8 mouse cellular contexts compared by ENCODE assay signal in genomic region chr17:15526304-15526703, GRCm38 (mm10). TPM values are rescaled to one million over a fixed set of nuclear protein-coding genes. Genes with fewer than 3 reads are reported as not detected.
DNase-seq lines count a peak whose midpoint lies in the region; ATAC-seq and TF ChIP-seq lines count a peak whose summit lies in the region.

No protein-coding gene starts in this region.

- H3K4me2 ChIP-seq in stomach, postnatal 0 days (replicated peaks; ENCODE audit: low read depth), result peak overlapping the region; percentile 93

- H3K4me1 ChIP-seq in embryonic fibroblast, embryonic 13.5 days (ENCODE audit: control insufficient read depth, insufficient read depth, low read length), result peaks cover 3% of the 10 kb centered on the region
- H3K4me1 ChIP-seq in stomach, postnatal 0 days (replicated peaks; ENCODE audit: control insufficient read depth, insufficient read depth), result no peaks in the 10 kb centered on the region; the same call in 1 of the 2 replicates

- DNase-seq in embryo, embryonic 10 days (ENCODE audit: low spot score), result peak; percentile 21
- no peak for DNase-seq in embryo, embryonic 11 days
- DNase-seq in liver, result peak; percentile 7
- DNase-seq in stomach, postnatal 0 days (ENCODE audit: low spot score), result no peak
- no peak for DNase-seq in frontal cortex, postnatal 25 days (ENCODE audit: low spot score in 2 of 2)

- no peaks in the 10 kb centered on the region for H3K9me3 ChIP-seq in stomach, postnatal 0 days (ENCODE audit: control insufficient read depth, low read length)

- no peak for TF ChIP-seq EP300 in stomach, postnatal 0 days (optimal IDR thresholded peaks at IDR 0.05)

- no peak for TF ChIP-seq CTCF in C2C12 (IDR thresholded peaks at IDR 0.05; ENCODE audit: control insufficient read depth, insufficient read depth, insufficient read length)
- no peak for TF ChIP-seq CTCF in embryonic fibroblast, embryonic 13.5 days (IDR thresholded peaks at IDR 0.05; ENCODE audit: borderline replicate concordance, insufficient read depth, low read length)
- no peak for TF ChIP-seq CTCF in stomach, postnatal 0 days (IDR thresholded peaks at IDR 0.05; ENCODE audit: low read depth)

- ATAC-seq in stomach, postnatal 0 days (ENCODE audit: low FRiP score, low TSS enrichment), result no peak
- ATAC-seq in erythroid progenitor cell, adult 5-6 weeks (replicated peaks; ENCODE audit: low FRiP score, poor library complexity, severe bottlenecking), result no peak

- 11% methylated on average over 10 of the region's 10 CpGs for whole genome bisulfite sequencing in stomach, postnatal 0 days

- peaks cover 12% of the 10 kb centered on the region for H3K79me3 ChIP-seq in C2C12 (ENCODE audit: low read depth)

- no peaks in the 10 kb centered on the region for H3K27me3 ChIP-seq in C2C12 (ENCODE audit: control insufficient read depth, insufficient read depth, insufficient read length)
- no peaks in the 10 kb centered on the region for H3K27me3 ChIP-seq in stomach, postnatal 0 days (ENCODE audit: control insufficient read depth, insufficient read depth, low read length)

- no peak for TF ChIP-seq POLR2A in embryonic fibroblast, embryonic 13.5 days (IDR thresholded peaks at IDR 0.05; ENCODE audit: low read depth, low read length)

- peak overlapping the region; percentile 64 for H3ac ChIP-seq in C2C12 (ENCODE audit: control insufficient read depth, insufficient read length, low read depth)

- H3K79me2 ChIP-seq in C2C12 (ENCODE audit: control insufficient read depth, insufficient read depth), result peaks cover 32% of the 10 kb centered on the region

- peaks cover 44% of the 10 kb centered on the region for H3K36me3 ChIP-seq in C2C12 (ENCODE audit: control insufficient read depth, insufficient read depth)
- peaks cover 10% of the 10 kb centered on the region; the same call in 1 of the 2 replicates for H3K36me3 ChIP-seq in stomach, postnatal 0 days (ENCODE audit: control insufficient read depth, insufficient read depth, low read length)

- H3K9ac ChIP-seq in stomach, postnatal 0 days (ENCODE audit: low read length), result peak overlapping the region; percentile 82

- peak overlapping the region; percentile 63 for H3K4me3 ChIP-seq in C2C12 (ENCODE audit: insufficient read depth, poor library complexity, severe bottlenecking)
- peak overlapping the region; percentile 95 for H3K4me3 ChIP-seq in embryonic fibroblast, embryonic 13.5 days (ENCODE audit: insufficient read depth, low read length)
- H3K4me3 ChIP-seq in stomach, postnatal 0 days (ENCODE audit: low read depth, low read length), result peak overlapping the region; percentile 81

- H3K27ac ChIP-seq in embryonic fibroblast, embryonic 13.5 days (ENCODE audit: insufficient read depth, low read length), result no peak overlapping the region
- H3K27ac ChIP-seq in stomach, postnatal 0 days (replicated peaks), result no peak overlapping the region; the same call in 1 of the 2 replicates

TF ChIP-seq in C2C12, 6 proteins besides CTCF, POLR2A, EP300 and RAD21:
- TF ChIP-seq CEBPB (IDR thresholded peaks at IDR 0.05; ENCODE audit: low read depth) (no peak), MYOD1 (IDR thresholded peaks at IDR 0.05; ENCODE audit: control insufficient read depth, insufficient read length, low read depth) (no peak), FOSL1 (IDR thresholded peaks at IDR 0.05; ENCODE audit: insufficient read depth, low read length, poor library complexity, severe bottlenecking) (no peak), USF1 (IDR thresholded peaks at IDR 0.05; ENCODE audit: low read depth) (no peak), MYOG (IDR thresholded peaks at IDR 0.05; ENCODE audit: control insufficient read depth, extremely low read depth, insufficient read length) (no peak), MAX (IDR thresholded peaks at IDR 0.05) (no peak)

RNA-seq across cellular contexts. Expression of gene Pdcd2, which starts 0.8 kb away (rescaled TPM):
- polyA plus RNA-seq in C2C12 (2012; fragmentation: generic; extraction: Trizol), result 42.5 TPM
- 27.6 and 38.2 TPM in 2 replicates for polyA plus RNA-seq in embryonic fibroblast, embryonic 13.5 days (2011; ENCODE audit: insufficient read length, low read depth, missing spikeins)
- 36.3 and 36.8 TPM in 2 replicates for polyA plus RNA-seq in stomach, postnatal 0 days (2015; fragmentation: Nextera tagmentation; extraction: Ambion mirVana)
- 8.8 and 9.7 TPM in 2 replicates for total RNA-seq in erythroid progenitor cell, adult 5-6 weeks (2015; ENCODE audit: low replicate concordance)
- 8.4 and 10.5 TPM in 2 replicates for total RNA-seq in erythroid progenitor cell, adult 5-6 weeks (2017; ENCODE audit: low replicate concordance)

RNA-seq across cellular contexts. Expression of gene Tbp, which starts 26.6 kb away (rescaled TPM):
- polyA plus RNA-seq in C2C12 (2012; fragmentation: generic; extraction: Trizol), result 18.3 TPM
- polyA plus RNA-seq in embryonic fibroblast, embryonic 13.5 days (2011; ENCODE audit: insufficient read length, low read depth, missing spikeins), result 36.8 and 38.8 TPM in 2 replicates
- 19.0 and 20.5 TPM in 2 replicates for polyA plus RNA-seq in stomach, postnatal 0 days (2015; fragmentation: Nextera tagmentation; extraction: Ambion mirVana)
- total RNA-seq in erythroid progenitor cell, adult 5-6 weeks (2015; ENCODE audit: low replicate concordance), result 66.7 and 82.2 TPM in 2 replicates
- 44.2 and 47.7 TPM in 2 replicates for total RNA-seq in erythroid progenitor cell, adult 5-6 weeks (2017; ENCODE audit: low replicate concordance)

RNA-seq across cellular contexts. Expression of gene Psmb1, which starts 26.8 kb away (rescaled TPM):
- 216 TPM for polyA plus RNA-seq in C2C12 (2012; fragmentation: generic; extraction: Trizol)
- 179 and 190 TPM in 2 replicates for polyA plus RNA-seq in embryonic fibroblast, embryonic 13.5 days (2011; ENCODE audit: insufficient read length, low read depth, missing spikeins)
- 221 and 222 TPM in 2 replicates for polyA plus RNA-seq in stomach, postnatal 0 days (2015; fragmentation: Nextera tagmentation; extraction: Ambion mirVana)
- 54.8 and 67.9 TPM in 2 replicates for total RNA-seq in erythroid progenitor cell, adult 5-6 weeks (2015; ENCODE audit: low replicate concordance)
- total RNA-seq in erythroid progenitor cell, adult 5-6 weeks (2017; ENCODE audit: low replicate concordance), result 65.8 and 82.7 TPM in 2 replicates

RNA-seq across cellular contexts. Expression of gene Prdm9, which starts 37.9 kb away (rescaled TPM):
- polyA plus RNA-seq in C2C12 (2012; fragmentation: generic; extraction: Trizol), result 0.43 TPM
- 3.7 and 7.3 TPM in 2 replicates for polyA plus RNA-seq in embryonic fibroblast, embryonic 13.5 days (2011; ENCODE audit: insufficient read length, low read depth, missing spikeins)
- 1.6 and 2.2 TPM in 2 replicates for polyA plus RNA-seq in stomach, postnatal 0 days (2015; fragmentation: Nextera tagmentation; extraction: Ambion mirVana)
- total RNA-seq in erythroid progenitor cell, adult 5-6 weeks (2015; ENCODE audit: low replicate concordance), result 5.0 TPM in 1 of 2 replicates, not detected in the other
- total RNA-seq in erythroid progenitor cell, adult 5-6 weeks (2017; ENCODE audit: low replicate concordance), result 0.13 and 2.2 TPM in 2 replicates

Comparison
In these comparisons a context has a peak if more than half of its experiments do, and no peak if none do; other contexts are left out.
1. DNase-seq: peak in embryo, embryonic 10 days (single experiment) and liver (single experiment); none in embryo, embryonic 11 days (single experiment), stomach, postnatal 0 days (single experiment) and frontal cortex, postnatal 25 days (0 of 2).
2. Peak in every context shown above with its lines, with median percentiles within 50 percentile points of each other: H3K4me3 ChIP-seq.